ENCODE assay signal across 8 mouse cellular contexts in genomic region chr12:110850929-110851256, GRCm38 (mm10). TPM values are rescaled to one million over a fixed set of nuclear protein-coding genes. Genes with fewer than 3 reads are reported as not detected.
DNase-seq lines count a peak whose midpoint lies in the region; ATAC-seq and TF ChIP-seq lines count a peak whose summit lies in the region.

No protein-coding gene starts in this region.

- intact Hi-C loops in left cerebral cortex, adult 2 months (cut with DNase I), result loop anchor here (2.0 kb wide), 1 partner anchor 38 kb away; the partner anchor contains the start of genes Cinp and Tecpr2
- intact Hi-C loops in left cerebral cortex, postnatal 10 days (cut with DNase I), result no loop called here

- peak; percentile 15 for ATAC-seq in inflammation-experienced regulatory T-cells, adult 6 months
- ATAC-seq in midbrain, postnatal 0 days (ENCODE audit: low FRiP score), result no peak

- H3K36me3 ChIP-seq in midbrain, postnatal 0 days (ENCODE audit: insufficient read depth, low read length), result peaks cover 10% of the 10 kb centered on the region

- no peak for DNase-seq in left cerebral cortex, adult 2 months (ENCODE audit: extremely low spot score in 1 of 2, low spot score in 2 of 2)
- no peak for DNase-seq in left cerebral cortex, postnatal 10 days (ENCODE audit: extremely low spot score in 1 of 2, low spot score in 2 of 2)
- DNase-seq in midbrain, postnatal 0 days (ENCODE audit: low spot score), result no peak
- no peak for DNase-seq in Muller cell, postnatal 12 days (ENCODE audit: inconsistent ontology term)
- DNase-seq in adrenal gland, adult 18-20 months (ENCODE audit: low spot score in 2 of 2), result no peak
- no peak for DNase-seq in thymus, adult 18-20 months

- H3K27ac ChIP-seq in left cerebral cortex, adult 2 months, result peak overlapping the region; percentile 91; the same call in 1 of the 2 replicates
- no peak overlapping the region for H3K27ac ChIP-seq in cortical plate, adult 2 months (ENCODE audit: insufficient read depth, low read length)
- H3K27ac ChIP-seq in midbrain, postnatal 0 days (ENCODE audit: low read depth, low read length), result no peak overlapping the region

- H3K9me3 ChIP-seq in midbrain, postnatal 0 days (ENCODE audit: low read length), result no peaks in the 10 kb centered on the region

- peak overlapping the region; percentile 66 for H3K4me3 ChIP-seq in left cerebral cortex, adult 2 months
- peak overlapping the region; percentile 66 for H3K4me3 ChIP-seq in cortical plate, adult 2 months (ENCODE audit: insufficient read depth, low read length)
- H3K4me3 ChIP-seq in midbrain, postnatal 0 days (ENCODE audit: low read depth, low read length), result peak overlapping the region; percentile 64

- peaks cover 7% of the 10 kb centered on the region; the same call in 1 of the 2 replicates for H3K27me3 ChIP-seq in midbrain, postnatal 0 days (ENCODE audit: insufficient read depth, low read length)

- H3K9ac ChIP-seq in midbrain, postnatal 0 days (replicated peaks; ENCODE audit: low read length, poor library complexity, severe bottlenecking), result peak overlapping the region; percentile 65; the same call in 1 of the 2 replicates

- peak overlapping the region; percentile 79 for H3K4me2 ChIP-seq in midbrain, postnatal 0 days (ENCODE audit: low read depth, low read length, poor library complexity, severe bottlenecking)

- TF ChIP-seq POLR2A in cortical plate, adult 2 months (IDR thresholded peaks at IDR 0.05; ENCODE audit: extremely low read depth, insufficient read depth, low read length), result no peak

- no peaks in the 10 kb centered on the region for H3K4me1 ChIP-seq in cortical plate, adult 2 months (ENCODE audit: control insufficient read depth, insufficient read depth, low read length)
- peaks cover 11% of the 10 kb centered on the region for H3K4me1 ChIP-seq in midbrain, postnatal 0 days (ENCODE audit: insufficient read depth, low read length)

- TF ChIP-seq CTCF in left cerebral cortex, adult 2 months (IDR thresholded peaks at IDR 0.05), result no peak
- no peak for TF ChIP-seq CTCF in cortical plate, adult 2 months (IDR thresholded peaks at IDR 0.05; ENCODE audit: extremely low read depth, insufficient read depth, low read length)
- no peak for TF ChIP-seq CTCF in midbrain, postnatal 0 days (IDR thresholded peaks at IDR 0.05)

- WGBS in midbrain, postnatal 0 days, result 19% methylated on average over 9 of the region's 9 CpGs

RNA-seq across cellular contexts. Expression of gene Zfp839, which starts 0.8 kb away (rescaled TPM):
- 10 to 100 TPM; 11.4 to 12.3 TPM for total RNA-seq in left cerebral cortex, adult 2 months (2021)
- total RNA-seq in left cerebral cortex, postnatal 10 days (2021), result 1 to 10 TPM; 8.6 to 8.9 TPM
- polyA plus RNA-seq in cortical plate, adult 2 months (2012; rRNA removed), result 7.0 and 7.8 TPM in 2 replicates
- 1 to 10 TPM; 1.7 to 2.4 (median 2.3) TPM for polyA plus RNA-seq in inflammation-experienced regulatory T-cells, adult 6 months (2017; shearing (Covaris generic))
- total RNA-seq in midbrain, postnatal 0 days (2014; rRNA removed), result 4.5 and 5.4 TPM in 2 replicates
- 1.7 and 1.9 TPM in 2 replicates for polyA plus RNA-seq in midbrain, postnatal 0 days (2015; fragmentation: Nextera tagmentation; extraction: Ambion mirVana)
- 10 to 100 TPM; 12.6 to 13.4 TPM for total RNA-seq in adrenal gland, adult 18-20 months (2021)

RNA-seq across cellular contexts. Expression of gene Mok, which starts 10.2 kb away (rescaled TPM):
- 10 to 100 TPM; 13.0 to 13.3 TPM for total RNA-seq in left cerebral cortex, adult 2 months (2021)
- total RNA-seq in left cerebral cortex, postnatal 10 days (2021), result 10 to 100 TPM; 11.9 to 13.5 TPM
- 10.6 and 12.4 TPM in 2 replicates for polyA plus RNA-seq in cortical plate, adult 2 months (2012; rRNA removed)
- under 1 TPM in 2 of 3 experiments, not detected in 1; 0.50 to 0.57 TPM for polyA plus RNA-seq in inflammation-experienced regulatory T-cells, adult 6 months (2017; shearing (Covaris generic))
- 10.7 and 23.7 TPM in 2 replicates for total RNA-seq in midbrain, postnatal 0 days (2014; rRNA removed)
- 17.0 and 18.9 TPM in 2 replicates for polyA plus RNA-seq in midbrain, postnatal 0 days (2015; fragmentation: Nextera tagmentation; extraction: Ambion mirVana)
- total RNA-seq in adrenal gland, adult 18-20 months (2021), result 1 to 10 TPM in 1 of 2 experiments, under 1 TPM in 1; 0.86 to 1.2 TPM

RNA-seq across cellular contexts. Expression of gene Cinp, which starts 38.1 kb away (rescaled TPM):
- total RNA-seq in left cerebral cortex, adult 2 months (2021), result 100 to 1,000 TPM in 1 of 2 experiments, 10 to 100 TPM in 1; 94.4 to 107 TPM
- total RNA-seq in left cerebral cortex, postnatal 10 days (2021), result 100 to 1,000 TPM in 1 of 2 experiments, 10 to 100 TPM in 1; 89.1 to 106 TPM
- 116 and 121 TPM in 2 replicates for polyA plus RNA-seq in cortical plate, adult 2 months (2012; rRNA removed)
- 10 to 100 TPM; 38.4 to 45.4 (median 43.2) TPM for polyA plus RNA-seq in inflammation-experienced regulatory T-cells, adult 6 months (2017; shearing (Covaris generic))
- total RNA-seq in midbrain, postnatal 0 days (2014; rRNA removed), result 105 and 153 TPM in 2 replicates
- 91.3 and 99.0 TPM in 2 replicates for polyA plus RNA-seq in midbrain, postnatal 0 days (2015; fragmentation: Nextera tagmentation; extraction: Ambion mirVana)
- 10 to 100 TPM; 36.2 to 40.4 TPM for total RNA-seq in adrenal gland, adult 18-20 months (2021)

RNA-seq across cellular contexts. Expression of gene Tecpr2, which starts 38.2 kb away (rescaled TPM):
- 10 to 100 TPM; 46.7 to 50.0 TPM for total RNA-seq in left cerebral cortex, adult 2 months (2021)
- 10 to 100 TPM; 35.1 to 36.2 TPM for total RNA-seq in left cerebral cortex, postnatal 10 days (2021)
- 35.3 and 36.9 TPM in 2 replicates for polyA plus RNA-seq in cortical plate, adult 2 months (2012; rRNA removed)
- polyA plus RNA-seq in inflammation-experienced regulatory T-cells, adult 6 months (2017; shearing (Covaris generic)), result 1 to 10 TPM in 2 of 3 experiments, under 1 TPM in 1; 0.88 to 1.6 (median 1.4) TPM
- 22.9 and 23.6 TPM in 2 replicates for total RNA-seq in midbrain, postnatal 0 days (2014; rRNA removed)
- 4.8 and 4.9 TPM in 2 replicates for polyA plus RNA-seq in midbrain, postnatal 0 days (2015; fragmentation: Nextera tagmentation; extraction: Ambion mirVana)
- 10 to 100 TPM in 1 of 2 experiments, 1 to 10 TPM in 1; 8.1 to 11.2 TPM for total RNA-seq in adrenal gland, adult 18-20 months (2021)
